Mouse (Mus musculus): ENCODE results near the gene Tab2.

DNA sequence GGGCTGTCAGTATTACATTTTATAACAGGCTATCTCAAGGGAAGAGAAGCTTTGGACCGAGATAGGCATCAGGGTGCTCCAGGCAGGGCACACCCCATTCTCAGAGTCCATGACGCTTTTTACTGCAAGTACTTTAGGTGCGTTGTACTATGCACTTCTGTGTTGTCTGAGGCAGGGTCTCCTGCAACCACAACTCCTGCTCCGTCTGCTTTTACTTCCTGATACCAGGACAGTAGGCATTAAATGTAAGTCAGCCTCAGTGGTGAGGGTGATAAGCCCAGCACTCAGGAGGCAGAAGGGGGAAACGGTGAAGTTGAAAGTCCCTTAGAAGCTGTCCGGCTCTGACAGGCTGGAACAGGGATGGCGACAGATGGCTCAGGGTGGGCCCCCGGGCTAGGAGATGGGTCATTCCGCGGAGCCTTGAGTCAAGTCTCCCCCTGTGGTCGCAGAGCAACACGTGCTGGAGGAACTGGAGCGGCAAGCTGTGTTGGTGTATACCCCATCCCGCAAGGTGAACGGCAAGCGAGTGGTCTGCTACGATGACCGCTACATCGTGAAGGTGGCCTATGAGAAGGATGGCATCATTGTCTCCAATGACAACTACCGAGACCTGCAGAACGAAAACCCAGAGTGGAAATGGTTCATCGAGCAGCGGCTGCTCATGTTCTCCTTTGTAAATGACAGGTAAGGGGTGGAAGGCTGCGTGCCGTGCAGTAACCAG is 93.9 kb downstream of the Tab2 start:
- TF ChIP-seq EP300 (IDR thresholded peaks at IDR 0.05; ENCODE audit: insufficient read depth, low read depth, low read length) (no peak), POLR2A (IDR thresholded peaks at IDR 0.05; ENCODE audit: insufficient read depth, low read length) (no peak), CTCF (IDR thresholded peaks at IDR 0.05; ENCODE audit: low read depth, low read length) (no peak)
